Mouse (Mus musculus): ENCODE data around the gene Impg1. TPM values are rescaled to one million over a fixed set of nuclear protein-coding genes. Genes with fewer than 3 reads are reported as not detected.

Gene Impg1
- polyA plus RNA-seq, 1 experiment from 2014 or later: not detected

DNA sequence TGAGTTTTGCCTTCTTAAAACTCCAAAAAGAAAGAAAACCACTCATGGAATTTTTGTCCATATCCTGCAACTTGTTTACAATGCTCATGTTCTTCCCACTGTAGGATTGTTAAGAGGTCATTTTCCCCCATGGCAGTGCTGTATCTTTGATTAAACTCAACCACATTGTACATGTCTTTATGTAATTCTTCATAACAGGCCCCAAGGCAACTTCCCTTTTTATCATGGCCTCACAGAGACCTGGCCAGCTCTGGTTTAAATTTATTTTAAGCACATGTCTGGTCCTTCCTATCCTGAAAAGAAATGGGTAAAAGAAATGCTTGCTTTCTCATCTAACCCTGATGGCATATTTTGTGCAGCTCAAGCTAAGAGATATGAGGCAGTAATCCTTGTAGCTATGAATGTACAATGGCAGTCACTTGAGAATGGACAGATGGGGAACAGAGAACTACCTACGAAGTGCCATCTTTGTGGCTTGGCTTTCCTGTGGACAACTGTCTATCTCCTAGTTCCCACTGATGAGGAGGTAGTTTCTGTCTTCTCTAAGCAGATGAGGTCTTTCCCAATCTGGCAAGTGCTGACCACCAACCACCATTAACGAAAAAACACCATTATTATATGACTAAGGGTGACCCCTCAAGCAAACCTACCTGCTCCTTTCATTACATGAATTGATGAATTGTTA is 97.6 kb downstream of the Impg1 start:
- no peaks in the 10 kb centered on the region for H3K36me3 ChIP-seq (ENCODE audit: control insufficient read depth, insufficient read depth, low read length)
- no peaks in the 10 kb centered on the region for H3K4me1 ChIP-seq (replicated peaks; ENCODE audit: control insufficient read depth, insufficient read depth, low read length)
- H3K4me3 ChIP-seq (ENCODE audit: low read depth, low read length): no peak overlapping the region
- WGBS: 83% methylated on average over 2 of the region's 2 CpGs
- no peak overlapping the region for H3K9ac ChIP-seq (ENCODE audit: low read depth, low read length)
- ATAC-seq (ENCODE audit: low FRiP score): no peak
- no peak for DNase-seq (ENCODE audit: low spot score)
- no peaks in the 10 kb centered on the region for H3K27me3 ChIP-seq (ENCODE audit: control insufficient read depth, insufficient read depth, low read length)
- H3K4me2 ChIP-seq (replicated peaks; ENCODE audit: low read depth, low read length): no peak overlapping the region
- no peak overlapping the region for H3K27ac ChIP-seq (ENCODE audit: low read depth, low read length)
- H3K9me3 ChIP-seq (ENCODE audit: control insufficient read depth, low read length): no peaks in the 10 kb centered on the region

DNA sequence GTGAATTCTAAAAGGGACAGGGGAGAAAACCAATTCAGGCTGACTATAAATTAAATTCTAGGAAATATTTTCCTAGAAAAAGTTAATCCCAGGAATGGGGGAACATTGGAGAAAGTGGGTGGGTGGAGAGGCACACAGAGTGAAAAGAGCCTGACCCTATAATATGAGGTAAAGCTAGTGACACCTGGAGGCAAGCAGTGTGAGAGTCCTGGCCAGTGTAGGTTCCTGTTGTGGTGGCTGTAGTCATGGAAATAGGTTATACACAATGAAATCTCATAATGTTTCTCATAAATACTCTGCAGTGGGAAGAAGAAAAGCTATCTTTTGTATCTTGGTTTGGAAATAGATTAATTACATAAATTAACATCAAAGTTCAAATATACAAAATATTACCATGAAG is 105.2 kb downstream of the Impg1 start:
- no peak for ATAC-seq (ENCODE audit: low FRiP score)
- H3K9me3 ChIP-seq (ENCODE audit: control insufficient read depth, low read length): no peaks in the 10 kb centered on the region

DNA sequence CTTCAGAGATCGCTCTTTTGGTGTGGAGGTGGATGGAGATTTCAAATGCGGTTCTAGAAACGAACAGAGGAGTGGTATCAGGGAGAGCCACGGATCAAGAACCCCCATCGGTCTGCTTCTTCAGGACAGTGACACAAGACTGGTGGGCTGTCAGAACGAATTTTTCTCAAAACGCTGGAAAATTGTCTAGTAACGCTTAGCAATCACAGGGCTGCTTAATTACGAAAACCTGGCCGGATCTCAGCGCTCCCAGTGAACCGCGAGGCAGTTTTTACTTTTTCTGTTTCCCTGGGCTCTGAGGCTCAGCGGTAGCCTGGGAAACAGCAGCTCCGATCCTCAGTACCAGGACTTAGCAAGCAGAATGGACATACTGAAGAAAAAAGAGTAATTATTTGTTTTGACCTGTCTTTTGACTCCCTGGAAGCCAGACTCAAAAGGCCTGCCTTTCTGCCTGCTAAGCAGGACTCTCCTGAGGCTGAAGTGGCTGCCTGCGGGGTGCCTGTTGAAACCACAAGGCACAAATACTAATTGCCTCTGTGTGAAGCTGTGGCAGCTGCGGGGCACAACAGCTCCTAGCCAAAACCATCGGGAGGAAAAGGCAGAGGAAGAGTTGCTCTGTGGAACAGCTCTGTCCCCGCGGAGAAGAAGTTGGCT is 113.5 kb downstream of the Impg1 start:
- H3K27ac ChIP-seq (ENCODE audit: low read depth, low read length): no peak overlapping the region
- ATAC-seq (ENCODE audit: low FRiP score) (peak; percentile 86), DNase-seq (ENCODE audit: low spot score) (peak; percentile 45)
- WGBS: 21% methylated on average over 20 of the region's 20 CpGs
- H3K4me1 ChIP-seq (replicated peaks; ENCODE audit: control insufficient read depth, insufficient read depth, low read length): 0 out of 2 replicates have a peak, but pooled peaks cover 2% of the 10 kb centered on the region
- no peaks in the 10 kb centered on the region for H3K9me3 ChIP-seq (ENCODE audit: control insufficient read depth, low read length)
- H3K4me2 ChIP-seq (replicated peaks; ENCODE audit: low read depth, low read length): peak overlapping the region; percentile 25; the same call in 1 of the 2 replicates
- H3K27me3 ChIP-seq (ENCODE audit: control insufficient read depth, insufficient read depth, low read length): no peaks in the 10 kb centered on the region
- H3K9ac ChIP-seq (ENCODE audit: low read depth, low read length): no peak overlapping the region
- H3K4me3 ChIP-seq (ENCODE audit: low read depth, low read length): no peak overlapping the region
- no peaks in the 10 kb centered on the region for H3K36me3 ChIP-seq (ENCODE audit: control insufficient read depth, insufficient read depth, low read length)

More for the DNA sequence above, 105.2 kb downstream of the Impg1 start:
- Histone ChIP-seq H3K27ac (ENCODE audit: low read depth, low read length) (no peak overlapping the region), H3K9ac (ENCODE audit: low read depth, low read length) (no peak overlapping the region), H3K4me2 (replicated peaks; ENCODE audit: low read depth, low read length) (no peak overlapping the region), H3K4me1 (replicated peaks; ENCODE audit: control insufficient read depth, insufficient read depth, low read length) (no peaks in the 10 kb centered on the region), H3K36me3 (ENCODE audit: control insufficient read depth, insufficient read depth, low read length) (no peaks in the 10 kb centered on the region), H3K4me3 (ENCODE audit: low read depth, low read length) (no peak overlapping the region), H3K27me3 (ENCODE audit: control insufficient read depth, insufficient read depth, low read length) (no peaks in the 10 kb centered on the region)
- no peak for DNase-seq (ENCODE audit: low spot score)

DNA sequence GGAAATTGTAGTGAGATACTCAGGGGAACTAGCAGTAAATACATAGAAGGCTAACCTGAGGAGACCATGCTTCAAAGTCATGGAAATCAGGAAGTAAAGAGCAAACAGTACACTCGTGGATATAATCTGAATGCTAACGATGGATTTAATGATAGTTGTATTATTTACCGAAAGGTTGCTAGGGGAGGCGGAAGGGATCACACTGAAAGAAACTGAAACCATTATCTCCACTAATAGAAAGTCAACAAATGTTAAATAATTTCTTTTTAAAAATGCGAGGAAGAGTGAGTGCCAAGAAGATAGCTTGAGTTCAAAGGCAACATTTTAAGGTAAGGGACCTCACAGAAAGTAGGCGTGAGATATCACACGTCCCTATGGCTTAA is 114.0 kb downstream of the Impg1 start:
- H3K9ac ChIP-seq (ENCODE audit: low read depth, low read length): no peak overlapping the region
- H3K4me1 ChIP-seq (replicated peaks; ENCODE audit: control insufficient read depth, insufficient read depth, low read length): 0 out of 2 replicates have a peak, but pooled peaks cover 2% of the 10 kb centered on the region
- H3K4me2 ChIP-seq (replicated peaks; ENCODE audit: low read depth, low read length): no peak overlapping the region
- H3K36me3 ChIP-seq (ENCODE audit: control insufficient read depth, insufficient read depth, low read length): no peaks in the 10 kb centered on the region
- ATAC-seq (ENCODE audit: low FRiP score): no peak
- H3K4me3 ChIP-seq (ENCODE audit: low read depth, low read length): no peak overlapping the region
- no peaks in the 10 kb centered on the region for H3K9me3 ChIP-seq (ENCODE audit: control insufficient read depth, low read length)
- 65% methylated on average over 7 of the region's 7 CpGs for whole genome bisulfite sequencing
- H3K27ac ChIP-seq (ENCODE audit: low read depth, low read length): no peak overlapping the region
- no peaks in the 10 kb centered on the region for H3K27me3 ChIP-seq (ENCODE audit: control insufficient read depth, insufficient read depth, low read length)
- no peak for DNase-seq (ENCODE audit: low spot score)

DNA sequence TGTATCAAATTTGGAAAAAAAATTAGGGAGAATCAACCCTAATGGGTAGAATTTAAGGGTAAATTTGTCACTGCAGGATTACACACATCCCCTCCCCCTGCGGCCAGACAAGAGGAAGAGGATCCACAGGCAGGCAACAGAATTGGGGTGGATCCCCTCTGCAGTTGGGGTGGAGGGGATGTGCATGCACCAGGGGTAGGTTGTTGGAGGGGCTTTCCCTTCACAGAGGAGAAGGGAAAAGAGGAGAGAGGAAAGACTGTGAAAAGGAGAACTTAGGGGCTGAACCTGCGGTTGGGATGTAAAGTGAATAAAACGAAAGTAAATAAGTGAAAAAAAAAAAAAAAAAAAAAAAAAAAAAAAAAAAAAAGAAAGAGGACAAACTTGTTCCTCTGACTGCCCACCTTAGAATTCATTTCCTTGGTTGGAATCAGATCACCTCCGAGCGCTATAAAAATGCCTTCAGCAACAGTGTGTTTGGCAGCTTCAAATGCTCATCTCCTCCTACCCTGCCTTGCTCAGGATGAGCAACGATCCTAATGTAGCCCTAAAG is 120.8 kb downstream of the Impg1 start:
- H3K4me1 ChIP-seq (replicated peaks; ENCODE audit: control insufficient read depth, insufficient read depth, low read length): no peaks in the 10 kb centered on the region
- no peaks in the 10 kb centered on the region for H3K9me3 ChIP-seq (ENCODE audit: control insufficient read depth, low read length)
- no peak overlapping the region for H3K4me2 ChIP-seq (replicated peaks; ENCODE audit: low read depth, low read length)
- no peaks in the 10 kb centered on the region for H3K36me3 ChIP-seq (ENCODE audit: control insufficient read depth, insufficient read depth, low read length)
- ATAC-seq (ENCODE audit: low FRiP score) (no peak), DNase-seq (ENCODE audit: low spot score) (no peak)
- H3K27ac ChIP-seq (ENCODE audit: low read depth, low read length): no peak overlapping the region
- no peak overlapping the region for H3K4me3 ChIP-seq (ENCODE audit: low read depth, low read length)
- WGBS: 95% methylated on average over 6 of the region's 6 CpGs
- no peak overlapping the region for H3K9ac ChIP-seq (ENCODE audit: low read depth, low read length)
- no peaks in the 10 kb centered on the region for H3K27me3 ChIP-seq (ENCODE audit: control insufficient read depth, insufficient read depth, low read length)

DNA sequence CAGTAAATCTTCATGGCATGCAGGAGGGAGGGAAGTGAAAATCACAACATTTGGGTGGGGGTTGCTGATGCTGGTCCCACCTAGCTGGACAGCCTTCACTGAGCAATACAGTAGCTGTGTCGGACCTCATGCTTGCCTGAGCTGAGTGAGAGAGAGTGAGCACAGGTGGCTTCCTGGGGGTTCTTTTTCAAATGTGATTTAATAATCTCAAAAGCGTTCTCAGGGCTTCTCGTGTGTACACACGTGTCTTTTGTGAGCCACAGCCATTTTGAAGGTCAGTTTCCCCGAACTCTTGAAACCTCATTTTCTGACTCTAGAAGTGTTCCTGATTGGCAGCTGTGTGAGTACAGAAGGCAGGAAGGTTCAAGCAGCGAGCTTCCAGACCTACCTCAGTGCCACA is 122.8 kb downstream of the Impg1 start:
- no peak overlapping the region for H3K4me2 ChIP-seq (replicated peaks; ENCODE audit: low read depth, low read length)
- H3K4me3 ChIP-seq (ENCODE audit: low read depth, low read length): no peak overlapping the region
- H3K9ac ChIP-seq (ENCODE audit: low read depth, low read length): no peak overlapping the region
- H3K36me3 ChIP-seq (ENCODE audit: control insufficient read depth, insufficient read depth, low read length): no peaks in the 10 kb centered on the region
- H3K9me3 ChIP-seq (ENCODE audit: control insufficient read depth, low read length): no peaks in the 10 kb centered on the region
- ATAC-seq (ENCODE audit: low FRiP score) (no peak), DNase-seq (ENCODE audit: low spot score) (no peak)
- H3K27me3 ChIP-seq (ENCODE audit: control insufficient read depth, insufficient read depth, low read length): no peaks in the 10 kb centered on the region
- H3K4me1 ChIP-seq (replicated peaks; ENCODE audit: control insufficient read depth, insufficient read depth, low read length): no peaks in the 10 kb centered on the region
- no peak overlapping the region for H3K27ac ChIP-seq (ENCODE audit: low read depth, low read length)
- 92% methylated on average over 6 of the region's 6 CpGs for WGBS

DNA sequence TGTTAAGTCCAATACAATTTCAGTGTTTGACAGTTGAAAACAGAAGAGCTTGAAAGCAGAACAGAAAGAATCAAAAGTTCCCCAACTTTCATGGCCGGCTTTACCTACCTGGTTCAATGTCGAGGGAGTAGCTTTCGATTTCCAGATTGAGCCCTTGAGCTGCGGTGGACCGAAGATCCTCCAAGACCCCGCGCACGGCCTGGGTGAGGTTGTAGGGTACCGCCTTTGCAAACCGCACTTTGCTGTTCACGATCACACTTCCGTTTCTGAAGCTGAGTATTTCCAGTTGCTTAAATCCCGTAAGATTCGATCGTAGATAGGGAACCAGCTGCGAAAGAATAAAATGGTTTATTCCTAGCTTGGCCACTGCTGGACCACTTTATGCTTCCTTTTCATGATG is 123.5 kb downstream of the Impg1 start:
- 99% methylated on average over 16 of the region's 16 CpGs for WGBS
- no peak for DNase-seq (ENCODE audit: low spot score)
- ATAC-seq (ENCODE audit: low FRiP score): no peak

DNA sequence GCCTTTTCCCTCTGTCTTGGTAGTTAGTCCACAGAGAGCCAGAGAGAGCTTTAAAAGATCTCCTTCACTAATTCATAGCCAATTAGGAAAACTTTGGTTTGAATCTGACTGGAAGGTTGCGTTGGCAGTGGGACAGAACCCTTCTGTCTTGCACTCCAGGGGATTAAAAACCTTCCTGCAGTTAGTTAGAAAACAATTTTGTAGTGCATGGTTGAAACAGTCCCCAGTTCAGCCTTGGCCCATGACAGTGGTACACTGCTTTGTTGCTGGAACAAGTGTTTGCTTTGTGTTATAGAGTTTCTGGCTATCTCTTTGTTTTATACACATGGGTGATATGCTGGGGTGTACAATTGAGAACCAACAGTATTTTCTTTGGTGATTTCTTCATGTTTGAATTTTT is 124.4 kb downstream of the Impg1 start:
- Histone ChIP-seq H3K4me3 (ENCODE audit: low read depth, low read length) (no peak overlapping the region), H3K27ac (ENCODE audit: low read depth, low read length) (no peak overlapping the region), H3K9me3 (ENCODE audit: control insufficient read depth, low read length) (no peaks in the 10 kb centered on the region), H3K4me1 (replicated peaks; ENCODE audit: control insufficient read depth, insufficient read depth, low read length) (no peaks in the 10 kb centered on the region), H3K36me3 (ENCODE audit: control insufficient read depth, insufficient read depth, low read length) (no peaks in the 10 kb centered on the region), H3K9ac (ENCODE audit: low read depth, low read length) (no peak overlapping the region), H3K4me2 (replicated peaks; ENCODE audit: low read depth, low read length) (no peak overlapping the region), H3K27me3 (ENCODE audit: control insufficient read depth, insufficient read depth, low read length) (no peaks in the 10 kb centered on the region)
- ATAC-seq (ENCODE audit: low FRiP score) (no peak), DNase-seq (ENCODE audit: low spot score) (no peak)
- WGBS: 79% methylated on average over 1 of the region's 1 CpGs

More for the DNA sequence above, 123.5 kb downstream of the Impg1 start:
- Histone ChIP-seq H3K27ac (ENCODE audit: low read depth, low read length) (no peak overlapping the region), H3K4me1 (replicated peaks; ENCODE audit: control insufficient read depth, insufficient read depth, low read length) (no peaks in the 10 kb centered on the region), H3K4me2 (replicated peaks; ENCODE audit: low read depth, low read length) (no peak overlapping the region), H3K4me3 (ENCODE audit: low read depth, low read length) (no peak overlapping the region), H3K27me3 (ENCODE audit: control insufficient read depth, insufficient read depth, low read length) (no peaks in the 10 kb centered on the region), H3K9ac (ENCODE audit: low read depth, low read length) (no peak overlapping the region), H3K9me3 (ENCODE audit: control insufficient read depth, low read length) (no peaks in the 10 kb centered on the region), H3K36me3 (ENCODE audit: control insufficient read depth, insufficient read depth, low read length) (no peaks in the 10 kb centered on the region)

DNA sequence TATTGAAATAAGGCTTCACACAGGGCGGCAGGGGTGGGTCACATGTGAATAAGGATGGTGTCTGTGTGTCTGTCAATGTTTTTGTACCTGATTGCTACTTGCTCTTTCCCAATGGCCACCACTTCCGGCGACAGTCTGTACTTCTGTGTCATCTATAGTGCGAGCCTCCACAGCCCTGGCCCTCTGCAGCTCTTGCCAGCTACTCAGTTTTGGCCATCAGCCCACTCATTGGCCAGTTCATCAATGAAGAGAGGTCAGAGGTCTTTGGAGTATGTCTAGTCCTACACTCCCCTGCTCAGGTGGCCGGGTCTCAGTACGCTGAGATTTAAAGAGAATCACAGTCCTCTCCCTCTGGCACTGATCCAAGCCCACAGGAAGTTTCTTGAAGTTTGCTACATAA is 127.3 kb downstream of the Impg1 start:
- H3K27ac ChIP-seq (ENCODE audit: low read depth, low read length): no peak overlapping the region
- H3K9me3 ChIP-seq (ENCODE audit: control insufficient read depth, low read length): no peaks in the 10 kb centered on the region
- H3K4me1 ChIP-seq (replicated peaks; ENCODE audit: control insufficient read depth, insufficient read depth, low read length): no peaks in the 10 kb centered on the region
- no peak overlapping the region for H3K4me2 ChIP-seq (replicated peaks; ENCODE audit: low read depth, low read length)
- no peaks in the 10 kb centered on the region for H3K36me3 ChIP-seq (ENCODE audit: control insufficient read depth, insufficient read depth, low read length)
- no peak for ATAC-seq (ENCODE audit: low FRiP score)
- H3K9ac ChIP-seq (ENCODE audit: low read depth, low read length): no peak overlapping the region
- no peak overlapping the region for H3K4me3 ChIP-seq (ENCODE audit: low read depth, low read length)
- DNase-seq (ENCODE audit: low spot score): no peak
- no peaks in the 10 kb centered on the region for H3K27me3 ChIP-seq (ENCODE audit: control insufficient read depth, insufficient read depth, low read length)
- WGBS: 91% methylated on average over 6 of the region's 6 CpGs

All from hindbrain, embryonic 11.5 days (tissue).